Mouse (Mus musculus) liver, adult 2 months (tissue): ENCODE measurements around the gene Baz2b.

Source experiments
- CTCF ChIP-seq: fragments of 200-500 bp; IDR thresholded peaks from 2 replicates; pipeline ENCODE4 v1.5.1; 2011; ENCODE audit warnings: low read depth, low read length, control low read depth
- POLR2A ChIP-seq: fragments of 200-500 bp; IDR thresholded peaks from 2 replicates; pipeline ENCODE4 v1.6.1; 2011; ENCODE audit warnings: low read length, control low read depth; ENCODE audit not compliant: insufficient read depth; ENCODE audit errors: extremely low read depth

DNA sequence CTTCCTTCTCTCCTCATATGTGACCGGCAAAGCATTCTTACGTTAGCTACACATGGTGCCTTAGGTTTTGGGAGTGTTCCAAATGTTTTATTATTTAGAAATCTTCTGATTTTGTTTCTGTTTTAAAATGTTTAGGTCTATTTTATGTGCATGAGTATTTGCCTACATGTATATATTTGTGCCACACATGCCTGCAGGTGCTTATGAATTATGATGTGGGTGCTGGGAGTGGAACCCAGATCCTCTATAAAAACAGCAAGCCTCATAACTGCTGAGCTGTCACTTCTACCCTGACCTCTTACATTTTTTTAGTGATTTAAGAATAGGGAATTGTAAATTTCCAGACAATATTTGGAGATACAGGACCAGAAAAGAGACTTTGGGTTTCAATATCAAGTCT lies 12.3 kb upstream of the Baz2b start:
- no peak for TF ChIP-seq CTCF
- TF ChIP-seq POLR2A: no peak
